Mouse (Mus musculus) inflammation-experienced regulatory T-cells, adult 16 weeks (primary cell): ENCODE results near the gene Mcm7. TPM values are rescaled to one million over a fixed set of nuclear protein-coding genes. Genes with fewer than 3 reads are reported as not detected.

ENCODE experiments used
- polyA plus RNA-seq: library from polyadenylated mRNA; unstranded; fragments of 100-300 nt; shearing (Covaris generic); gene quantifications from one replicate; pipeline ENCODE4 v1.2.1, GENCODE M21; 2017

Gene Mcm7
- polyA plus RNA-seq, result 98.7 TPM

GRCm38 (mm10) chr5:138171695-138172491 is at the start of gene Mcm7, which contains the start of gene Ap4m1:
TSS of gene Mcm7 (minus strand) at chr5:138172422.
TSS of gene Ap4m1 (plus strand) at chr5:138172002.

GRCm38 (mm10) chr5:138193771-138194727 is 21.8 kb upstream of the Mcm7 start, which contains the start of gene Mblac1:
TSS of gene Mblac1 (plus strand) at chr5:138194314.

GRCm38 (mm10) chr5:138186950-138187638 is 14.9 kb upstream of the Mcm7 start, which contains the start of the genes Taf6 and Cnpy4:
TSS of gene Taf6 (minus strand) at chr5:138187451.
TSS of gene Cnpy4 (plus strand) at chr5:138187485.

GRCm38 (mm10) chr5:138160842-138161665 is 11.2 kb downstream of the Mcm7 start, which contains the start of gene Cops6:
TSS of gene Cops6 (plus strand) at chr5:138161071.

DNA sequence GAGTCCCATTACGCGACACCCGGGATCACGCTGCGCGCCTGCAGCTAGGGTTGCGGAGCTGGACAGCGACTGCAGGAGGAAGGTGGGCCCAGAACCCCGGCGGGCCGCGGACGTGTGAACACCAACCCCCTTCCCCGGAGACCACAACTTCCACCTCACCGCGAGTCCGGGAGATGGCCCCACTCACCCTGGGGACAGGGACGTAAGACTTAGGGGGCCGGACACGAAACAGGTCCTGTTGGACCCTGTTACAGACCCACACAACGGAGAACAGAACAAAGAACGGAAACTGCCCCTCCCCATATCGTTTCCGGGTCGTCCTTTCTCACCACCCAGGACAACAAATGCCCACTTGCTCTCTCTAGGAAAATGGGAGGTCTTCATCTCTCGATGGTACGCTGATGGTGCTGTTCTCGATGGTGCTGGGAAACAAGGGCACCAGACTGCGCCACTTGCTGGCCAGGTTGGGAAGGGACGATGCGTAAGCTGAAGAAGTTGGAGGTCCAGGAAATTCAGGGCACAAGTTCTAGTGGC is 16.7 kb downstream of the Mcm7 start, which contains the start of gene Zfp113:
Gene Zfp113 (minus strand): TSS at position 302 of the 534 bp plus-strand sequence.

DNA sequence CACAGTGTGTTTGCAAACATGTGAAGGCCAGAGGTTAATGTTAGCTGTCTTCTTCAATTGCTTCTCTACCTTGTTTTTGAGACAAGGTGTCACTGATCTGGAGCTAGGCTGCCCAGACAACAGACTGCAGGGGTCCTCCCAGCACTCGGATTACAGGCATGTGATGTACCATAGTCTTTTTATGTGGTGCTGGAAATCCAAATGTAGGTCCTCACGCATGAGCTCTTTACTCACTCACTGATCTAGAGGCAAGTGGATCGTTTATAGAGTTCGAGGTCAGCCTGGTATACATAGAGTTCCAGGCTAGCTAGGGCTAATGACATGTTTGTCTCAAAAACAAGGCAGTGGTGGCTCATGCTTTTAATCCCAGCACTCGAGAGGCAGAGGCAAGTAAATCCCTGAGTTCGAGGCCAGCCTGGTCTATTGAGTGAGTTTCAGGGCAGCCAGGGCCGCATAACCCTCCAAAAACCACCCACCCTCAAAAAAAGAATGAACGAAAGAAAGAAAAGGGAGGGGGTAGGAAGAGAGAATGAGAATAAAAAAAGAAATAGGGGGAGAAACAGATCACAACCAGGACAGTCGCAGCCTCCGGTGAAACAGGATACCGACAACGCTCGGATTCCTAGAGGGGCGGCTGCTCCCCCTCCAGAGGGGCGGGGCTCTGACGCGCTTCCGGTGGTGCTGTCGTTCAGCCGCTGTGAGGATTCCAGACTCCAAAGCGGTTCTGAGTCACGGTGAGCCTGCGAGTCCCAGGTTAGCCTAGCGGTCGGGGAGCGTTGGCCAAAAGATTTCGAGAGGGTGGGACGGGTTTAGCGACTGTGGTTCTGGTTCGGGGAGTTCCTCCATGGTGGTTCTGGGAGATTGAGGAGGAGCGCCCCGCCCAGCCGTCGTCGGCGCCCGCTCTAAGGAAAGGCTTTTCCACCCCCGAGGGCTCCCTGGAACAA is 55.7 kb downstream of the Mcm7 start, which contains the start of gene Zscan21:
Gene Zscan21 (plus strand): TSS at position 649 of the 944 bp plus-strand sequence.

Other genes starting within 250 kb of the Mcm7 start
- not detected for gene Gjc3, start 209.3 kb downstream of the Mcm7 start, polyA plus RNA-seq
- gene Azgp1, start 190.9 kb downstream of the Mcm7 start, polyA plus RNA-seq, result not detected
- gene Smok3a, start 151.2 kb downstream of the Mcm7 start, polyA plus RNA-seq, result not detected
- gene Smok3b, start 151.0 kb downstream of the Mcm7 start, polyA plus RNA-seq, result not detected
- not detected for gene Smok3c, start 119.2 kb downstream of the Mcm7 start, polyA plus RNA-seq
- gene Zkscan1, start 87.3 kb downstream of the Mcm7 start, polyA plus RNA-seq, result 24.9 TPM
- 29.4 TPM for gene Zscan21, start 55.5 kb downstream of the Mcm7 start, polyA plus RNA-seq
- gene Zfp113, start 16.7 kb downstream of the Mcm7 start, polyA plus RNA-seq, result 21.6 TPM
- 229 TPM for gene Cops6, start 11.4 kb downstream of the Mcm7 start, polyA plus RNA-seq
- gene Ap4m1, start 420 bp downstream of the Mcm7 start, polyA plus RNA-seq, result 12.5 TPM
- 66.2 TPM for gene Taf6, start 15.0 kb upstream of the Mcm7 start, polyA plus RNA-seq
- gene Cnpy4, start 15.1 kb upstream of the Mcm7 start, polyA plus RNA-seq, result 19.3 TPM
- 0.74 TPM for gene Mblac1, start 21.9 kb upstream of the Mcm7 start, polyA plus RNA-seq
- gene Nxpe5, start 53.5 kb upstream of the Mcm7 start, polyA plus RNA-seq, result not detected
- gene Lamtor4, start 83.1 kb upstream of the Mcm7 start, polyA plus RNA-seq, result 117 TPM
- gene BC037034, start 91.6 kb upstream of the Mcm7 start, polyA plus RNA-seq, result 13.3 TPM
- gene Gal3st4, start 100.4 kb upstream of the Mcm7 start, polyA plus RNA-seq, result 1.1 TPM
- gene Gm43720, start 107.5 kb upstream of the Mcm7 start, polyA plus RNA-seq, result not detected
- gene Gpc2, start 107.6 kb upstream of the Mcm7 start, polyA plus RNA-seq, result 3.1 TPM
- 0.74 TPM for gene Stag3, start 107.8 kb upstream of the Mcm7 start, polyA plus RNA-seq
- 24.7 TPM for gene Pvrig, start 169.5 kb upstream of the Mcm7 start, polyA plus RNA-seq